Comparison of ENCODE assay signal across 20 mouse cellular contexts in genomic region chr7:74368256-74368980, GRCm38 (mm10).
DNase-seq lines count a peak whose midpoint lies in the region; ATAC-seq and TF ChIP-seq lines count a peak whose summit lies in the region.
"Had no signal": no experiment of that assay in that cellular context is flagged by ENCODE, and none has a peak within 500 bp of the region (broad histone marks: within the 10 kb centered on the region; RNA-seq: fewer than 3 reads in every experiment).

No protein-coding gene starts in this region.

- no peak overlapping the region for H3K27ac ChIP-seq in kidney, postnatal 0 days
- no peak overlapping the region for H3K27ac ChIP-seq in thymus, adult 2 months (ENCODE audit: control insufficient read depth, insufficient read depth, low read length)
- H3K27ac ChIP-seq in stomach, postnatal 0 days (replicated peaks): no peak overlapping the region
- H3K27ac ChIP-seq: embryonic facial prominence, embryonic 10.5 days; heart, embryonic 10.5 days; hindbrain, embryonic 15.5 days; liver, embryonic 12.5 days had no signal

- H3K9me3 ChIP-seq in kidney, postnatal 0 days (replicated peaks; ENCODE audit: low read length): no peaks in the 10 kb centered on the region
- H3K9me3 ChIP-seq in stomach, postnatal 0 days (ENCODE audit: control insufficient read depth, low read length): no peaks in the 10 kb centered on the region
- H3K9me3 ChIP-seq: embryonic facial prominence, embryonic 10.5 days; heart, embryonic 10.5 days; hindbrain, embryonic 15.5 days; liver, embryonic 12.5 days had no signal

- DNase-seq in kidney, postnatal 0 days (ENCODE audit: low spot score): no peak
- DNase-seq in kidney, postnatal 4 days: no peak
- DNase-seq in thymus, postnatal 14 days: peak; percentile 22
- no peak for DNase-seq in thymus, adult 2 months
- DNase-seq in ZHBTc4 (ENCODE audit: low read depth, low spot score): peak; percentile 10
- DNase-seq in stomach, postnatal 0 days (ENCODE audit: low spot score): peak; percentile 70
- no peak for DNase-seq in frontal cortex, adult 2 months (ENCODE audit: extremely low spot score in 1 of 2, low spot score in 1 of 2)
- DNase-seq: adrenal gland, postnatal 25 days; cerebellum, postnatal 14 days; gastrocnemius, postnatal 14 days; heart, postnatal 14 days; left cerebral cortex, postnatal 4 days; right cerebral cortex, postnatal 25 days; thymus, adult 18-20 months had no signal

- no peak for ATAC-seq in kidney, postnatal 0 days (replicated peaks; ENCODE audit: low FRiP score, low read depth)
- ATAC-seq in stomach, postnatal 0 days (ENCODE audit: low FRiP score, low TSS enrichment): peak; percentile 91
- ATAC-seq: liver, embryonic 12.5 days; midbrain, embryonic 16.5 days had no signal

- no peak overlapping the region for H3K9ac ChIP-seq in kidney, postnatal 0 days (ENCODE audit: low read depth, low read length)
- no peak overlapping the region for H3K9ac ChIP-seq in stomach, postnatal 0 days (ENCODE audit: low read length)
- H3K9ac ChIP-seq: hindbrain, embryonic 15.5 days; liver, embryonic 12.5 days had no signal

- no peaks in the 10 kb centered on the region for H3K27me3 ChIP-seq in kidney, postnatal 0 days (ENCODE audit: insufficient read depth, low read length)
- H3K27me3 ChIP-seq in thymus, adult 2 months (ENCODE audit: control insufficient read depth, insufficient read depth, low read length): no peaks in the 10 kb centered on the region
- H3K27me3 ChIP-seq in stomach, postnatal 0 days (ENCODE audit: control insufficient read depth, insufficient read depth, low read length): no peaks in the 10 kb centered on the region
- H3K27me3 ChIP-seq: liver, embryonic 12.5 days had no signal

- TF ChIP-seq EP300 in stomach, postnatal 0 days (optimal IDR thresholded peaks at IDR 0.05): no peak

- no peaks in the 10 kb centered on the region for H3K36me3 ChIP-seq in kidney, postnatal 0 days (ENCODE audit: insufficient read depth, low read length)
- no peaks in the 10 kb centered on the region for H3K36me3 ChIP-seq in thymus, adult 2 months (ENCODE audit: control insufficient read depth, insufficient read depth, low read length)
- H3K36me3 ChIP-seq in stomach, postnatal 0 days (ENCODE audit: control insufficient read depth, insufficient read depth, low read length): no peaks in the 10 kb centered on the region
- H3K36me3 ChIP-seq: embryonic facial prominence, embryonic 10.5 days; heart, embryonic 10.5 days; hindbrain, embryonic 15.5 days; liver, embryonic 12.5 days had no signal

- no peak overlapping the region for H3K4me3 ChIP-seq in kidney, postnatal 0 days (replicated peaks; ENCODE audit: low read depth, low read length)
- H3K4me3 ChIP-seq in thymus, adult 2 months (ENCODE audit: control insufficient read depth, insufficient read depth, low read length): no peak overlapping the region
- H3K4me3 ChIP-seq in stomach, postnatal 0 days (ENCODE audit: low read depth, low read length): no peak overlapping the region
- H3K4me3 ChIP-seq: embryonic facial prominence, embryonic 10.5 days; erythroblast, embryonic 14.5 days; heart, embryonic 10.5 days; hindbrain, embryonic 15.5 days; liver, embryonic 12.5 days had no signal

- 88% methylated on average over 11 of the region's 11 CpGs for WGBS in kidney, postnatal 0 days
- WGBS in thymus, adult 2 months: 94% methylated on average over 11 of the region's 11 CpGs
- 68% methylated on average over 11 of the region's 11 CpGs for WGBS in stomach, postnatal 0 days

- peaks cover 8% of the 10 kb centered on the region; the same call in 1 of the 2 replicates for H3K4me1 ChIP-seq in kidney, postnatal 0 days (replicated peaks; ENCODE audit: insufficient read depth, low read length)
- 0 out of 2 replicates have a peak, but pooled peaks cover 2% of the 10 kb centered on the region for H3K4me1 ChIP-seq in thymus, adult 2 months (replicated peaks; ENCODE audit: control insufficient read depth, insufficient read depth, low read length)
- H3K4me1 ChIP-seq in stomach, postnatal 0 days (replicated peaks; ENCODE audit: control insufficient read depth, insufficient read depth): no peaks in the 10 kb centered on the region
- H3K4me1 ChIP-seq: liver, embryonic 12.5 days had no signal

- TF ChIP-seq POLR2A in thymus, adult 2 months (IDR thresholded peaks at IDR 0.05; ENCODE audit: control insufficient read depth, extremely low read depth, insufficient read depth, low read length, poor library complexity): no peak

- no peak overlapping the region for H3K4me2 ChIP-seq in kidney, postnatal 0 days (ENCODE audit: low read length)
- no peak overlapping the region for H3K4me2 ChIP-seq in stomach, postnatal 0 days (replicated peaks; ENCODE audit: low read depth)
- H3K4me2 ChIP-seq: hindbrain, embryonic 15.5 days; liver, embryonic 12.5 days had no signal

- peak; percentile 42 for TF ChIP-seq CTCF in kidney, postnatal 0 days (IDR thresholded peaks at IDR 0.05; ENCODE audit: low read depth)
- no peak for TF ChIP-seq CTCF in thymus, adult 2 months (IDR thresholded peaks at IDR 0.05; ENCODE audit: borderline replicate concordance, control insufficient read depth, extremely low read depth, insufficient read depth, low read length, poor library complexity)
- TF ChIP-seq CTCF in stomach, postnatal 0 days (IDR thresholded peaks at IDR 0.05; ENCODE audit: low read depth): peak; percentile 61

Comparison
In these comparisons a context has a peak if more than half of its experiments do, and no peak if none do; other contexts are left out.
1. DNase-seq: peak in thymus, postnatal 14 days (single experiment), ZHBTc4 (single experiment) and stomach, postnatal 0 days (single experiment); none in kidney, postnatal 0 days (single experiment), kidney, postnatal 4 days (0 of 2), thymus, adult 2 months (single experiment) and frontal cortex, adult 2 months (0 of 2).